Mouse (Mus musculus) G1E (cell line): ENCODE measurements around the gene 4933411K16Rik.

Experiments used
- CTCF ChIP-seq: IDR thresholded peaks from 2 replicates; pipeline ENCODE4 v1.5.1; 2012; ENCODE audit warnings: low read depth, low read length, inconsistent platforms, mixed read lengths
- GATA1 ChIP-seq: IDR thresholded peaks from 2 replicates; pipeline ENCODE4 v1.6.1; 2012; ENCODE audit warnings: borderline replicate concordance, low read length, inconsistent platforms, mixed read lengths
- GATA2 ChIP-seq: IDR thresholded peaks from 2 replicates; pipeline ENCODE4 v1.6.1; 2012; ENCODE audit warnings: low read depth, low read length, inconsistent platforms, borderline replicate concordance
- POLR2AphosphoS5 ChIP-seq: IDR thresholded peaks from 2 replicates; pipeline ENCODE4 v1.6.1; 2012; ENCODE audit warnings: low read depth, low read length, inconsistent platforms; ENCODE audit not compliant: insufficient replicate concordance
- TAL1 ChIP-seq: conservative IDR thresholded peaks from 2 replicates; pipeline ENCODE4 v1.6.1; 2012; ENCODE audit warnings: low read depth, low read length, inconsistent platforms, mixed read lengths

GRCm38 (mm10) chr19:42009067-42009466 is 43.0 kb upstream of the 4933411K16Rik start:
- no peak for TF ChIP-seq CTCF
- no peak for TF ChIP-seq GATA2
- no peak for TF ChIP-seq TAL1
- TF ChIP-seq GATA1, result no peak
- no peak for TF ChIP-seq POLR2AphosphoS5
